Mouse (Mus musculus) c-Kit-negative CD71-positive TER-119-positive erythroid progenitor cells, embryonic 14.5 days (primary cell): Measurements from ENCODE around the gene Ppp6r3.
"Not testable (repeated sequence)": the region's sequence is repeated elsewhere in the genome, so short reads cannot be mapped to it uniquely, and the experiment has no call there.

Experiments used
- DNase-seq: peaks from one replicate; pipeline ENCODE4 v3.0.0-alpha.2; 2013; ENCODE audit warnings: low read depth, low spot score

The Ppp6r3 gene

DNA sequence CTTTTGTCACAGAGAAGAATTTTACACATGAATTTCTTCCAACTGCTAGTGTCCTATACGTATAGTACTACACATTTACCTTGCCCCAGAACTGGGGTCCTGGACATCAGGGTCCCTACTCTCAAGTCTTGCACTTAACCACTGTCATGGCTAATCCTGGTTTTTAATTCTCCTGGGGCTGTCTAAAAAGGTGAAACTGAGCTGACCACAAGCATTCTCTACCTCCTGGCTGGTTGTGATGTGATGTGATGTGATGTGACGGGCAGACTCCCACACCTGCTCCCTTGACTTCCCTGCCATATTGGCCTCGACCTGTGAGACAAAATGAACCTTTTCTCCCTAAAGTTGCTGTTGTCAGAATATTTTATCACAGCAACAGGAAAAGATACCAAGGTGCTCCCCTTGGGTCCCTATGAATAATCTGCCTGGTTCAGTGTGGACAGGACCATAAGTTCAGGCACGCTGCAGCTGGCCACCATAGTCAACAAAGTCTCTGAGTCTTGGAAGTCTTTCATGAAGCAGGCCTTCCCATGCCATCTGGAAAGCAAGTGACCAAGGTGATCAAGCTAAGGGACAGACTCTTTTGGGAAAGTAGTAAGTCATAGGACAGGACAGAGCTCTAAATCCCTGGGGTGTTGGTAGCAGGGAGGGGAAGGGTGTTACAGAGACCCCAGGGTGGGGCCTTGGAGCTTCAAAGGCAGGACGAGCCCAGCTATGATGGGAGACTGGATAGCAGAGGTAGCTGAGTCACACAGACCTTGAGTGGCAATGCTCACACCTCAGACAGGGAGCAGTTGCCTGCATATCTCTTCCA lies 1.1 kb upstream of the Ppp6r3 start:
- DNase-seq = no peak

DNA sequence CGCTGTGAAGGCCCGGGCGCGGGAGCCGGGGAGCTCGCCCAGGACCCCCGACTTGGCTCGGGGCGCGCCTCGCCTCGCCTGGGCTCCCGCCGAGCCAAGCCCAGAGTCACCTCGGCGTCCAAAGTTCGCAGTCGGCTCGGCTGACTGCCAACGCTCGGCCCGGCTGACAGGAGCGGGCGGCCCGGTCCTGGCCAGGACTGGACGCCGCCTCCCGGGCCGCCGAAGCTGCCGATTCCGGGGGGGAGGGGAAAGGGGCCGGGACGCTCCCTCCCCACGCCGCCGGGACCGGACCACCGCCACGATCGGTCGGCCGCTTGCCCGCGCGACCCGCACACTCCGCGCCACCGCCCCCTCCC lies 295 bp downstream of the Ppp6r3 start:
- no peak for DNase-seq

DNA sequence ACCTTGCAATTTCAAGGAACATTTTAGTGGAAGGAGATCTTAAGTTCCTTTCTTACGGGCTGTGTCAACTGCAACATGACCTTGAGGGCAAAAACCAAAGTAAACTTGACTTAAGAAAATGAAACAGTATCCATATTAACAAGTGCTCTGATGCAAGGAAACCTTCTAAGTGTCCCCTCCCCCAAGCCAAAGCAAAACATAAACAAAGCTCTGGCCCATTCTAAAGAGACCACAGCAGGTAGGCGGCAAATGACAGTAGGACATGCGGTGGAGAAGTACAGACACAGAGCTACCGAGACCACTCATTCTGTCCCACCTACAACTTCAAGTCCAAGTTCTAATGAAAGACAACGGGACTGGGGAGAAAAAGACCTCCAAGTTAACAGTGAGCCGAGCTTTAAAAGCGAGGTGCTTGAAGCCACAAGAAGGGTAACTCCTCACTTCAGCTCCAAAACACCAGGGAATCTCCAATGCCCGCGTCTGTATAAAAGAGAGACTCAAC lies 905 bp downstream of the Ppp6r3 start:
- DNase-seq = no peak

DNA sequence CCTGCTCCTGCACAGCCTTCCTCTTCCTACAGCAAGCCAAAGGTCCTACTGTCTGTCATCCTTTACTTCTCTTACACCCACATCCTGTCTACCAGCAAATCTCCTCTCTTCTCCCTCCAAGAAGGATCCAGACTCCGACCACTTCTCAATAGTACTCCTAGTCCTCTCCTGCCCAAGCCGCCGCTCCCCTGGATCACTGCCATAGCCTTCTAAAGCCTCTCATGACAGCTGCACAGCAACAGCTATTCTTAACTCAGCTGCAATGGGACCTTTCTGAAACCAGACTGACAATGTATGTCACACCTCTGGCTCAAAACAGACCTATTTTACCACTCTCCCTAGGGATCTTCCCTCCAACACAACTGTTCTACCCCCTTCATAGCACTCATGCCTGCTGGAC lies 11.2 kb downstream of the Ppp6r3 start:
- no peak for DNase-seq

DNA sequence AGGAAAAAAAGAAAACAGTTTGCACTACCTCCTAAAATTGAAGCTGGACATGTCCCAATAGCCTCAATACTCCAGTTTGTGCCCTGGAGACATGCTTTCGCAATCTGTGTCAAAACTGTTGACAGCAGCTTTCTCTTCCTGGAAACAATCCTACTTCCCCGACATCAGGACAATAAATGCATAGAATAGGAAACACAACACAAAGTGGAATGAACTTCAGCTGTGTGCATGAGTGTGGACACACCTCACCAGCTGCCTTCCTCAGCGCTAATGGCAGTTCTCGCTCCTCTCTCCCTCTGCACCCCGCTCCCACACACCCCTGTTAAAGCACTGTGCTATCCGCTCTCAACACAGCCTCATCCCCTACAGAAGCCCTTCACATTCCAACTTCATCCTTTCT lies 12.8 kb downstream of the Ppp6r3 start:
- DNase-seq = no peak

DNA sequence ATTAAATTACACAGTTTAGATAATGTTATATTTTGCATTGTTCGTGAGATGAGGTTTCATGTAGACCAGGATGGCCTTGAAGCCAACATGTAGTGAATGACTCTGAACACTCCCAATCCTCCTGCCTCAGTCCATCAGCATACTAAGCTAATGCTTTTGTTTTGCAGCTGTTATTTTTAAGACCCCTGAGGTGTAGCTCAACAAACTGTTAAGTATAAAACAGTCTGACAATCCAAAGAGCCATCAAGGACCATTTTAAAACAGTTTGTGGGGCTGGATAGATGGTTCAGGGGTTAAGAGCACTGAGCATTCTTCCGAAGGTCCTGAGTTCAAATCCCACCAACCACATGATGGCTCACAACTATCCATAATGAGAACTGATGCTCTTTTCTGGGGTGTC lies 13.3 kb downstream of the Ppp6r3 start:
- no peak for DNase-seq

DNA sequence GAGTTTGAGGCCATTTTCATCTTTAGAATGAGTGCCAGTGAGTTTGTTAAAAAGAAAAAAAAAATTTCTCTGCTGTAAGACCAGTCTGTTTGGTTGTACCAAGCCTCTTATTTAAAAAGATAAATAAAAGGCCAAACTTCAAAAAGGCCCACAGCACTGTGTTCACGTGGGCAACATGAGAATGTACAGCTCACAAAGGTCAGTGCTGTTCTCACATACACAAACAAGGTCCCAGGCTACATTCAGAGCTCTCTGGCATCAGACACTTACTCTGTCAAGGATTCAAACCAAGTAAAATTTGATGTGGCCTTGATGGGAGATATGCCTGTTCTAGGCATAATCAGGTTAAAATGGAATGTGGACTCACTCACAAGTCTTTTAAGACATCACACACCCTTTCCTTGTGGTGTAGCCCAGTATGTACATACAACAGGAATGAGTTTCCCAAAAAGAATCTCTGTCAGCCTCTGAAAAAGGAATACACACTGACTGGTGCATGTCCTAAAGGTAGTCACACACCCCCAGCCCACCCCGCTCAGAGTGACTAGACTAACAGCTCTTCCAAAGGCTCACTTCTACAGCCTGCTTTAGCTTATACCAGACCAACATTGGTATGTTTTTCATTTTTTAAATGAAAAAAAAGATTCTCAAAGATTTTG lies 19.3 kb downstream of the Ppp6r3 start:
- no peak for DNase-seq

DNA sequence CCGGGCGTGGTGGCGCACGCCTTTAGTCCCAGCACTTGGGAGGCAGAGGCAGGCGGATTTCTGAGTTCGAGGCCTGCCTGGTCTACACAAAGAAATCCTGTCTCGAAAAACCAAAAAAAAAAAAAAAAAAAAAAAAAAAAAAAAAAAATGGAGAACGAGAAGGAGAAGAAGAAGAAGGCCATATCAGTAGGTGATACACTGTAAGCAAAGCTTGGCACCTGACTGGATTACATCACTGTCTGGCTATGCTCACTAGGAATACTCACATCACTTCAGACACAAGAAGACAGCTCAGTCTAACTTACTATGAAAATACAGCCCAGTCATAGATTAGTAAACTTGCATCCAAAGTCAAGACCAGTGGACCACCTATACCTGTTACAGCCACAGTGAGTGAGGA lies 20.8 kb downstream of the Ppp6r3 start:
- no peak for DNase-seq

DNA sequence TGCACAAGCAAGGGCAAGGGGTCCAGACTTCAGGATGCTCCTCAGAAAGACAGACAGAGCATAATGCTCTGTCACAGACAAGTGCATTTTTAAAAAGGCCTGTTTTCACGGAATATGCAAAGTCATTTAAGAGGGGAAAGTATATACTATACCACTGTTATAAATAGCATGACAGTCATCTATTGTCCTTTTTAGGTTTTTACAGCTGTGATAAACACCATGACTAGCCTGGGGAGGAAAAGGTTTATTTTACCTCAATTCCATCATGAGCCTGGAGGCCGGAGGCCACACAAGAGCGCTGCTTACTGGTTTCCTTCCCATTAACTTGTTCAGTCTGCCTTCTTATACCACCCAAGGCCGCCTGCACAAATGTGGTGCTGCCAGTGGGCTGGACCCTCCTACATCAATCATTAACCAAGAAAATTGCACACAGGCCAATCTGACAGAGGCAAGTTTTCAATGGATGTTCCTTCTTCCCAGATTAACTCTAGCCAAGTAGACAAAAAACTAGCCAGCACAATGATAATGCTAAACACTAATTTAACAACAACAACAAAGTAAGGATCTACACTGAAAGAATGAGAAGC lies 23.9 kb downstream of the Ppp6r3 start:
- no peak for DNase-seq

DNA sequence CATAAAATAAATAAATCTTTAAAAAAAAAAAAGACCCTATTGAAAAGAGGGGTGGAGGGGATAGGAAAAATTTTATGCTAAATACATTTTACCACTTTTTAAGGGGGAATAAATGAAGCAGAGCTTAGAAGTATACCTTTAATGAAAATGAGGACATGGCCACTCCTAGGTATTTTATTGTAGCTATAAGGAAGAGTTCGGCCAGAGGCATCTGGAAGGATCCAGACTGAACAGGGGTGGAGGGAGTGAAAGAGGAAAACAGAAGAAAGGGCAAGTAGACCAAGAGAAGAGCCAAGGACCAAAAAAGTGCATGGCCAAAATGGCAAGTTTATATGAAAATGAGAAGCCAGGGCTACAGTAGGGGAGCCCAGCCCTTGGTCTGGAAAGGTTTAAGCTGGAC lies 25.4 kb downstream of the Ppp6r3 start:
- no peak for DNase-seq

DNA sequence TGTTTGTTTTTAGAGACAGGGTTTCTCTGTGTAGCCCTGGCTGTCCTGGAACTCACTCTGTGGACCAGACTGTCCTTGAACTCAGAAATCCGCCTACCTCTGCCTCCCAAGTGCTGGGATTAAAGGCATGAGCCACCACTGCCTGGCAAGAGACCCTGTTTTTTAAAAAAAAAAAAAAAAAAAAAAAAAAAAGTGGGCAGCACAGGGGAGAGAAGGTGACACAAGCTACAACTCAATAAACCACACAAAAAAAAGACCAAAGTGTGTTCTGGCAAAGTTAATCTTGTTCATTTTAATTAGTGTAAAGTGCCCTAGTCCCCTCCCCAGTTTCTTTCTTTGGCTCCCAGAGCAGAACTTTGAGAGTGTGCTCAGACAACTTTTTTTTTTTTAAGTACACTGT lies 26.3 kb downstream of the Ppp6r3 start:
- no peak for DNase-seq

DNA sequence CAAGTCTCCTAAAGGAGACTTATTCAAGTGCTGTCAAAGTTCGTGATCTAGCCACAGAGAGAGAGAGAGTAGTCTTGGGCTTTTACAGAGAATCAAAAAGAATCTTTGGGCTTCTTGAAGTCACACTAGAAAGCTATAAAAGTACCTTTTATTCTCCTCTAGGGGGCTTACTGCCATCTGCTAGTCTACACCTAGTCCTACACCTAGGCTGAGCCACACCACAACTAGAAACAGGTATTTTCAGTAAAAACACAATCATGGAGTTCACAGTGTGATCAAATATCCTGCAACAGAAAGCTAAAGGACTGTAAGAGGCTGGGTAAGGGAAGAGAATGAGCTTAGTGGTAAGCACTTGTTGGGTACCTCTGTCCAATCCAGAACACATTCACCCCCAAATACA lies 27.2 kb downstream of the Ppp6r3 start:
- no peak for DNase-seq

DNA sequence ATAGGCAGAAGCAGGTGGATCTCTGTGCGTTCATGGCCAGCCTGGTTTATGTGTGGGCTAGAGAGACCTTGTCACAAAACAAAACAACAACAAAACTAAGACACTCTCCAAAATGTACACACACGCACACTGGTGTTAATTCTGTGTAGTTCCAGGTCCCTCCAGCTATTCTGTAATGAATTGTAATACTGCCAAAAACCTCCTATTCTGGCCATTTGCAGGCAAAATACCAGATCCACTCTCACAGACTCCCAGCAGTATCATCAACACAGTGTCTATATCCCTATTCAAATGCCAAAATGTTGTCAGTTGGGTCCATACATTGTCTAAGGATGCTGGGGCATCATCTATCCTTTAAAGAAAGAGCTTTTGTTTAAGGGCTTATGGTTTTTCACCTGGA lies 30.6 kb downstream of the Ppp6r3 start:
- DNase-seq = no peak

DNA sequence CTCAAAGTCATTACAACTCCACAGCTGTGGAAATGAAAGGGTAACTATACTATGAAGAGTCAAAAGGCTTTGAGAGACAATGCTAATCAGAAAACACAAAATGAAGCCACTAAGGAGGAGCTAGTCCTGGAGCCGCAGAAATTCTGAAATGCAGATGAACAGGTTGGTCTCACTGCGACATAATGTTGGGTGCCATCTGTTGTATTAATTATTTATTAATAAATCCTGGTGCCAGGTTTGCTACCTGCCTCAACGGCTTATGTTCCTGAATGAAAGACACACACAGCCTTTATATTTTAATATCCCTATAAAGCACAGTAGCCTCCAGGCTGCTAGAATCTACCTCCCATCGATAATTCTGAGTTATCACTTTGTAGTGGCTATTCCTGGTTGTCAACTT lies 33.0 kb downstream of the Ppp6r3 start:
- DNase-seq = no peak

DNA sequence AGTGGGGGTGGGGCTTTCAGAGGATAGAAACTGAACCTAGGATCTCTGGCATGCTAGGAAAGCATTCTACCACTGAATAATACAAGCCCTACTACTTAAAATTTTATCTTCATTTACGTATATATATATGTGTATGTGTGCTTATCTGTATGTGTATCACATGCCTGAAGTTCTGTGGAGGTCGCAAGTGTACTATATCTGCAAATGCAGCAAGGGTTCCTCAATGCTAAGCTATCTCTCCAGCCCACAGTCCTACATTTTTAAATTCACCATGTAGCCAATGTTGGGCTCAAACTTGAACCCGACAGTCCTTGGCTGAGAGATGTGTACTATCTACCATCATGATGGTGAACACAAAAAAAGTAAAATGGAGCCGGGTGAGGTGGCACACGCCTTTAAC lies 34.6 kb downstream of the Ppp6r3 start:
- no peak for DNase-seq

DNA sequence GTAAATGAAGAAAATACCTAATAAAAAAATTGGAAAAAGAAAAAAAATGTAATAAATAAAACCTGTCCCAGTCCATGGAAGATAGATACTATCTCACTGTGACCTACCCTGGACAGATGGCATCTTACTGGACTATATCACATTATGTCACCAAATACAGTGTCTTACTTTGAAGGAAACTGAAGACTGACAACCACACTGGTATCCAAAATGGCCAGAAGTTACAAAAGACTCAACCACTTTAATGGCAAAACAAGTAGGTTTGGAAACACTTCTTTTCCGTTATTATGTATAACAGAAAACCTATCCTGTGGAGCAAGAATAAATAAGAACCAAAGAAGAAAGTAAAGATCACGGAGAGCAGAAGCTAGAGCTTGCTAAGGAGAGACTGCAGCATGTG lies 35.3 kb downstream of the Ppp6r3 start:
- DNase-seq = no peak

DNA sequence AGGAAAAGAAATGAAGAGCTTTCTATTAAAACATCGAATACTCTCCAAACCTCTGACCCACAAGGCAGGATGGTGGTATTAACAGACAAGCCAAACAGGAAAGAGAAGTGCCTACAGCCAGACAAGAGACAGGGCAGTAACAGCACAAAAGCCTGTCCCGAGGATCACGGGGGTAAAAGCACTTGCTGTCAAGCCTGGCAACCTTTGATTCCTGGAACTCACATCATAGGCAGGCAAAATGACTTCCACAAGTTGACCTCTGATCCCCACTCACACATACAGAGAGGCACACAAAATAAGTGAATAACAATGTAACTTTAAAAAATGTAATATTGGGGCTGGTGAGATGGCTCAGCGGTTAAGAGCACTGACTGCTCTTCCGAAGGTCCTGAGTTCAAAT lies 36.1 kb downstream of the Ppp6r3 start:
- no peak for DNase-seq

DNA sequence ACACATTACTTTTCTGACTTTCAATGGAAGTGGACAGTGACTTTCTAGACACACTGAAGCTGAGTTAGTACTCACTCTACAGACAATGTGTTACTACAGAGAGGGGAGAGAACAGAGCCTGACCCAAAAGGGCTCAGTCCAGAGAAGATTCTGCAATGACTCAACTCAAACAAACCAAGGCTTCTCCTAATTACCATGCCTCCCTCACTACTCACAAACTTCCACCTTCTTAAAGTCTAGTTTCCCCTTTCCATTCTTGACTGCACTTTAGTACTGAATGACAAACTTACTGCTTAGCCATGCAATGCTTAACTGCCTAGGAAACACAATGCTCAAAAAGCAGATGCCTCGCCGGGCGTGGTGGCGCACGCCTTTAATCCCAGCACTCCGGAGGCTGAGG lies 37.9 kb downstream of the Ppp6r3 start:
- DNase-seq = no peak

DNA sequence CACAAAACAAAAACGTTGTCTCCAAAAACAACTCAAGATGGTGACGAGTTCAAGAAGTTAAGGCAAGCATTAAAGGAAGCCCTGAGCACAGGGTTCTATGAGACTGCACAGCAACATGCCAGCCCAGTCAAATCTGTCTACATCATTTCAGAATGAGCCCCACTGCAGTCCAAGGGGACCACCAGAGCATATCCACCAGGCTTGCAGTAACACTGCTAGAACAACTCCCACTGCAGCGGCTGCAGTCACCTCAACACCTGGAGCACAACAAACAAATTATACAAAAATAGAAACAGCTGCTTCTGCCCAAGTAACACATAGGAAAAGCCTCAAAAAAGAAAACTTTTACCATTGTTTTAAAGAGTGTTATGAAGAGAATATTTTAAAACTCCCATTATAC lies 40.6 kb downstream of the Ppp6r3 start:
- no peak for DNase-seq

DNA sequence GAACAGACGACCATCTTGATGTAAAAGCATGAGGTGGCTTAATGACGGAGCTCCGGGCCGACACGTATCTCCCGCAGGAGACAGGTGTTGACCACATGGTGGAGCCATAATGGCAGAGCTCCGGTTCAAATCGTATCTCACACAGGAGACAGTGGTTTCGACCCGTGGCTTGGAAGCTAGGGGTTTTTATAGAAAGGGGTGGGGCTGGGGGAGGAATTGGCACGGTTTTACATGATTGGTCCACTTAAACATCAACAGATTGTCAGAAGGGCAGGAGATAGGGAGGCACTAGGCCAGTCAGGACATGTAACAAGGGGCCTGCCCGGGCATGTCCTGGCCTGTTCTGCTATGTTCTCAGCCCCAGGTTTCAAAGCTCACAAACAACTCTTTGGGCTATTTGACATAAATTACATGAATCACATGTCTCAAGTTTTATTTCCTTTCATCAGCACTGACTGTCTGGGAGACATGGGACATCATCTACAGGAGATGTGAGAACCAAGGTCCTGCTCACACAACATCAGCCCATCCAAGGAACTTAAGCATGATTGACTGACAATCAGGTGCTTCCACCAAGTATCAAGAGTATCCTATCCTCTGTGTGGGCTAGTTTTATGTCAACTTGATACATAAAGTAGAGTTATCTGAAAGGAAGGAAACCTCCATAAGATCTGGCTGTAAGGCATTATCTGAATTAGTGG lies 42.1 kb downstream of the Ppp6r3 start:
- not testable (repeated sequence) for DNase-seq

DNA sequence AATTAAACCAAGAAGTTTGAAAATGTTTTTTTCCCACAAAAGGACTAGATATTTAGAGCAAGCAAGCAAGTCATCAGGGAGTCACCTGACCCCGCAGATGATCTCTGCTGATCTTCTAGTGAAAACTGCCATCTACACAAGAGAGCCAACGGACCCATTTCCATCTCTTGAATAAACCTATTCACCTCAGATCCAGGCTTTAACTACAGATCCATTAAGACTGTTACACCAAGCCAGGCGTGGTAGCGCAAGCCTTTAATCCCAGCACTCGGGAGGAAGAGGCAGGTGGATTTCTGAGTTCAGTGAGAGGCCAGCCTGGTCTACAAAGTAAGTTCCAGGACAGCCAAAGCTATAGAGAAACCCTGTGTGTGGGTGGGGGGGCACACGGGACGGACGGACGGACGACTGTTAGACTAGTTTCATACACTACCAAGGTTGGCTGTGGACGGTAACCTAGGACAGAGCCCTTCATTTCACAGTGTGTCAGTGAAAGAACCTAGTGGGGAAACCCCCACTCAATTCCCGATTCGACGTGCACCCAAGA lies 42.8 kb downstream of the Ppp6r3 start:
- DNase-seq = no peak

DNA sequence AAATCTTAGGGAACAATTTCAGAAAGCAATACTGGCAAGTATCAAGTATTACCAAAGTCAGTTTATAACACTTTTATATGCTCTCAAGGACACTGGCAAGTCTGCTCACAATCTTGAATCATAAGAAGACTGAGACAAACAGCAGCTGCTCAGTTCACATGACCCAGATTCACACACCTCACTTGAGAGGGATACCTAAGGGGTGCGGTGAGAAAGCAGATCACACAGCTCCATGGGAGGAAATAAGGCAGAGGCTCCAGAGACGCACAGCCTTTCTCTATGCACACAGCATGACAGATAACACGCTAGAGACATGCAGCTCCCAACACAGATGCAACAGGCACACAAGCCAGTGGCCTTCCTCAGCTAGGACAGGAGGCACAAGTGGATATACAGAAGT lies 45.8 kb downstream of the Ppp6r3 start:
- DNase-seq = no peak
